Mouse (Mus musculus) cortical plate, adult 2 months (tissue): Measurements from ENCODE around the gene Kctd12.

ENCODE experiments used
- CTCF ChIP-seq: fragments of 200-500 bp; IDR thresholded peaks from 2 replicates; pipeline ENCODE4 v1.5.1; 2011; ENCODE audit warnings: mild to moderate bottlenecking, control low read depth, low read length; ENCODE audit not compliant: insufficient read depth; ENCODE audit errors: extremely low read depth
- POLR2A ChIP-seq: fragments of 200-500 bp; IDR thresholded peaks from 2 replicates; pipeline ENCODE4 v1.6.1; 2011; ENCODE audit warnings: mild to moderate bottlenecking, low read length, control low read depth; ENCODE audit not compliant: insufficient read depth; ENCODE audit errors: extremely low read depth

DNA sequence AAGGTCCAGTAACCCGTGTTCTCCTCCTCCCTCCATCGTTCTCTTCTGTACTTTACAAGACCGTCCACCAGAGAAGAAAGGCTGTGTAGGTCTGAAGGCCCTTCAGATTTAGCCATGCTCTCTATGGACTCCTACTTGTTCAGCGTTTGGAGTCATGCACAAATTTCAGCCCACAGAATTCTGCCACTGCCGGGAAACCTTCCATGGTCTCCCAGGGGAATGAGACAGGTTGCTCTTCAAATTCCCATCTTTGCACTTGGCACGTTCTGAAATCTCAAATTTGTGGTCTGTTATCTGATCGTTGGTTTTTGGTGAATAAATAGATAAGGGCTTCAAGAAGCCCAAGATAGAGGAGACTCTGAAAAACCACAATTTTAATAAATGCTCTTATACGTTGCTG, 1.2 kb upstream of the Kctd12 start:
- TF ChIP-seq CTCF (no peak), POLR2A (no peak)
